Mouse (Mus musculus): ENCODE data around the gene Lyl1.

DNA sequence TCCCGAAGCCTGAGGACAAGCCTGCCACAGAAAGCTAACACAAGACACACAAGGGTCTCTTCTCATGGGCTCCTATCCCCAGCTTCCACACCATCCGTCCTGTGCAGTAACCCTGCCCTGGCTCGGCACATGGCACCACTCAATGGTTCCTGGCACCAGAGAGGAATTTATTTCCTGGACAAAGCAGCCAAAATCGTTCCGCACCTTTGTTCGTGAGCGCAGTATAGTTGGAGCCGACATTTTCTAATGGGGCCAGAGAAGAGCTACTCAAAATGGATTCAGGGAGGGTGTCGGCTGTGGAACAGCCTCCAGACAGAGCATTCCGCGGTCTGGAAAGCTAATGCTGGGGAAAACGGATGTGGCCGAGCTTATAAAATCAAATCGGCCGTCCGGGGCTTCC is 48.3 kb downstream of the Lyl1 start:
- TF ChIP-seq CTCF (IDR thresholded peaks at IDR 0.05; ENCODE audit: control insufficient read depth, insufficient read depth, insufficient read length) (no peak), USF1 (IDR thresholded peaks at IDR 0.05; ENCODE audit: low read depth) (no peak), MAX (IDR thresholded peaks at IDR 0.05) (no peak), MYOD1 (IDR thresholded peaks at IDR 0.05; ENCODE audit: control insufficient read depth, insufficient read length, low read depth) (no peak), MYOG (IDR thresholded peaks at IDR 0.05; ENCODE audit: control insufficient read depth, extremely low read depth, insufficient read length) (no peak), CEBPB (IDR thresholded peaks at IDR 0.05; ENCODE audit: low read depth) (no peak), FOSL1 (IDR thresholded peaks at IDR 0.05; ENCODE audit: insufficient read depth, low read length, poor library complexity, severe bottlenecking) (no peak)

All from C2C12 (cell line).